Mouse (Mus musculus) urinary bladder, postnatal 25 days (tissue): ENCODE measurements around the gene Lamc1.

ENCODE experiments used
- DNase-seq: peaks from one replicate; pipeline ENCODE4 v3.0.0; 2022; ENCODE audit warnings: low spot score

The Lamc1 gene

DNA sequence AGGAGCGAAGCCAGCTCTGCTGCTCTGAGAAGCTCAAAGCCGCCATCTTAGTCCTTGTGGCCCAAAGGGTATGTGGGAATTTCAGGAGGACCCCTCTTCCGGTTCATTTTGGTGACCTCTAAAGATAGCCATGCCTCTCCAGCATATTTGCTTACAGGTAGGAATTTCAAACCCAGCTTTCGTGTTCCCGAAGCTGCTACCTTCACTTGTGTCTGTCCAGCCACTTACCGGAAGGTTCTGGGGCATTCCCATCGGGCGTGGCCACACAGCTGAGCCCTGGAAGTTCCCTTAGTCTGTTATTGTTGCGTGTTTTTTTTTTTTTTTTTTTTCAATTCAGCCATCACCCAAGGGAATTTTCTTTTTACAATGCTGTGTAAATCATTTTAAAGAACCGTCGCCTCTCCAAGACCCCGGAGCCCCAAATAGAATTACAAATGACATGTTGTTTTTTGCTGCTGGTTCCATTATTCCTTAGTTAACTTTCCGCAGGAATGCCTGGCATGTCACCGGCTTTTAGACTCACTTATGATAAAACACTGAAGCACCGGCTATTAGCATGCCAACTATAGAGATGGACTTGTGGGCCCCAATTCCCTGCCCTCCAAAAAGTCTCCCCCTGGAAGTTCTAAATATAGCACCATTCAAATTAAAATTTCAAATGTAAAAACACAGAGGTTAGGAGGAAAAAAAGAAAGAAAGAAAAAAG, 141.2 kb downstream of the Lamc1 start:
- DNase-seq = no peak

DNA sequence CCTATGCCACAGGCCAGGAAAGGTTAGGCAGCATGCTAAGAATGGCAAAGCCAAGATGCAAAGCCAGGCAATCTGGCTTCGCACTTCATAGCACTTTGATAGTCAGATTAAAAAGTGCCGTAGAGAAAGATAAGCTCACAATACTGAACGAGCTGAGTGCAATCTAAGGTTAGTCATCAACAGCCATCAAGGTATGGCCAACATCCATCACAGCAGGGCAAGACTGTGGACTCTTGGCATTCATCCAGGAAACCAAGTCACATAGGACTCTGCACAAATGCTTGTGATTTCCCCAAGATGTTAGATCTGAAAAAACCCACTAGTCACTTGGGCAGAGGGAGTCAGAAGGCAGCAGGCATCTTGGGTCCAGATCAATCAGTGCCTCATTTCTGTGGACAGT, 144.5 kb downstream of the Lamc1 start:
- no peak for DNase-seq

DNA sequence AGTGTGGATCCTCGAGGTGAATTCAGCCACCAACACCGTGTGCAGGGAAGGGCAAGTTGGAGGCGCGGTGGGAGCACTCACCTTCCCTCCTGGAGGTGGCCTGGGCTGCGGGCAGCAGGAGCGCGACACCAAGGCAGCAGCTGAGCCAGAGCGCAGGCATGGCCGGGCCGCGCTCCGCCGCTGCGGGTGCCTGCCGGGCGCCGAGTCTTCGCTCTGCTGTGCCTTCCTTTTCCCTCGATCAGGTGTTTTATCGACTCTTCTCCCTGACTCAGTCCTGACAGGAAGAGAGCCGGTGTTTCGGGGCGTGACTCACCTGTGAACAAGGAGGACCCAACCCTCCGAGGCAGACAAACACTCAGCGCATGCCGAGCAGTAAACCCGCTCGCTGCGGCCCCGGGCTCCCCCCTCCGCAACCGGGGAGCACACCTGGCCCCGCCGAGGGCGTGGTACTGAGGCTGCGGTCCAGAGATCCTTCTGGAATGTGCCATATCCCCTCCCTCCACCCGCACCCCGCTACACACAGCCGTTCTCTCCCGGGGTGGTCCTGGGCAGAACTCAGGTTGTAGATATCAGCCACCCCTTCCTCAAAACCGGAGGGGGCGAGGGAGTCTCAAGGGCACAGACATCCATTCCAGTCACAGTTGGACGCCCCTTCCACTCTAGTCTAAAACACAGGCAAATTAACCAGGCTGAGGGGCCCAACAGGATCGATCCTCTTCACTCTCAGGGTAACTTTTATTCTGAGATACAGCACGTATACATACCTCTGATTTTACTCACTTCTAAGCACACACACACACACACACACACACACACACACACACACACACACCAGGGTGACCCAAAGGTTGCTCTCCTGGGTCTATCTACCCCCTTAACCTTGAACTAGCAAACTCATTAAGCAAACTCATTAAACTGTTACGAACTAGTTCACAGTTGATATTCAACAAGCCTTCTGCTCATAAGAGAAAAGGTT, 146.5 kb downstream of the Lamc1 start, which contains the start of gene Lamc2:
Lamc2 (minus strand) TSS at position 620 of the 976 bp plus-strand sequence.
- DNase-seq = peak; percentile 47

DNA sequence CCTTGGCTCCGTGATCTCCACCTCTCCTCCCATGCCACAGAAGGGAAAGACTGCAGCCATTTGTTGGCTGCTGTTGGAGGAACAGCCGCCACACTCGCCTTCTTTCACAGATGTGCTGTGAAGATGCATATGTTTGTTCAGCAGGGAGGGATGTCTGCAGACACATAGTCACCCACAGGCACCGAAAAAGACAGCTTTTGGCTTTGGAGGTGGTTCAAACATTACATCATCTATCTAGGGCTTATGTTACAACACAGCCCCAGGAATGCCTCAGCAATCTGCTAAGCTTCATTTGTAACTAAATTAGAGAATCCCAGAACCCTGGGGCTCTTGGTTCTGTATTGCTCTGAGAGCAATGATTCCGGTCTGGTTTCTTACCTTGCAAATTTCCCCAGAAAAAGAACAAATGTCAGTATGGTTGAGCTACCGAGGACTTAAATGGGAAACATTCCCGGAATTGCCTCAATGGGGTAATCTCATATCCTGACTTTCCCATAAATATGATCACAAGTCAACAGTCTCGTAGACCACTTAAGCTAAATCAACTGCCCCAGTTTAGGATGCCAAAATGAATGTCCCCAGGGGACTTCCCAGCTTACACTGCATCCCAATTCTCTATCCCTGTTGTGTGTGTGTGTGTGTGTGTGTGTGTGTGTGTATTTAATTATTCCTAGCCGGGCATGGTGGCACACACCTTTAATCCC, 151.8 kb downstream of the Lamc1 start:
- DNase-seq = no peak

DNA sequence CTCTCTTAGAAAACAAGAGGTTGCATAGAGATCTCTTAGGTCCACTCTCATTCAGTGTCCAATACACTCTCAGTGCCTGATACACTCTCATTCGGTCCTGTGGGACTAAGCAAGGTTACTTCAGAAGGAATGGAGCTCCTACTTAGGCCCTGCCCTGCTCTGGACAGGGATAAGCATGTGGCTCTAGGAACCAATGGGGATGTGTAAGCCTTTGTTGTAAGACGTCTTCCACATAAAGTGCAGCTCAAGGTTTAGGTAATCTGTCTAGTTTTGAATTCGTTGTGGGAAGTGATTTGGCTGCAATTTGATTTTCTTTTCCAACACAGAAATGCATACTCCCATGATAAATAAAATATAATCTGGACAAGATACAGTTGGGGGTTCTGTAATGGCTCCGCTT, 152.4 kb downstream of the Lamc1 start:
- DNase-seq = no peak

- DNase-seq = peak; percentile 77
Measured at GRCm38 (mm10) chr1:153174801-153175200, 157.8 kb downstream of the Lamc1 start.

- DNase-seq = peak; percentile 38
Measured at GRCm38 (mm10) chr1:153173276-153173675, 159.3 kb downstream of the Lamc1 start.

- DNase-seq = peak; percentile 20
Measured at GRCm38 (mm10) chr1:153172291-153172731, 160.3 kb downstream of the Lamc1 start.

DNA sequence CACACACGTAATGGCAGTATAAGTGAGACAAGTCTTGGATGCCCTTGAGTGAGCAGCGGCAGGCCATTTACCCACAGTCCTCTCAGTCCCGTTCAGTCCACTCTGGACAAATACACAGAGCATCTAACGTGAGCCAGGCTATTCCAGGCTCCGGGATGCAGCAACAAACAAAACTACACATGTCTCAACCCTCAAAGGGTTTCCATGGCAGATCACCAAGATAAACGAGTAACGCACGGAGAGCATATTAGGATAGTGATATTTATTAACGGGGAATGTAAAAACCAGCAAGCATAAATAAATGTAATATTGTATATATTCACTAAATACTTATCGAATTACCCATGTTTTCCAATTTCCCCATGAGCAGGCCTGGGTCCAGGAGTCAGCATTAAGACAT, 161.6 kb downstream of the Lamc1 start:
- DNase-seq = no peak
